Mouse (Mus musculus) testis, postnatal 14 days (tissue): ENCODE data around the gene Fzr1.

Experiments used
- DNase-seq: peaks from one replicate; pipeline ENCODE4 v3.0.0; 2021; ENCODE audit warnings: low spot score

Gene Fzr1

GRCm38 (mm10) chr10:81355533-81355932 is 22.8 kb downstream of the Fzr1 start:
- no peak for DNase-seq

DNA sequence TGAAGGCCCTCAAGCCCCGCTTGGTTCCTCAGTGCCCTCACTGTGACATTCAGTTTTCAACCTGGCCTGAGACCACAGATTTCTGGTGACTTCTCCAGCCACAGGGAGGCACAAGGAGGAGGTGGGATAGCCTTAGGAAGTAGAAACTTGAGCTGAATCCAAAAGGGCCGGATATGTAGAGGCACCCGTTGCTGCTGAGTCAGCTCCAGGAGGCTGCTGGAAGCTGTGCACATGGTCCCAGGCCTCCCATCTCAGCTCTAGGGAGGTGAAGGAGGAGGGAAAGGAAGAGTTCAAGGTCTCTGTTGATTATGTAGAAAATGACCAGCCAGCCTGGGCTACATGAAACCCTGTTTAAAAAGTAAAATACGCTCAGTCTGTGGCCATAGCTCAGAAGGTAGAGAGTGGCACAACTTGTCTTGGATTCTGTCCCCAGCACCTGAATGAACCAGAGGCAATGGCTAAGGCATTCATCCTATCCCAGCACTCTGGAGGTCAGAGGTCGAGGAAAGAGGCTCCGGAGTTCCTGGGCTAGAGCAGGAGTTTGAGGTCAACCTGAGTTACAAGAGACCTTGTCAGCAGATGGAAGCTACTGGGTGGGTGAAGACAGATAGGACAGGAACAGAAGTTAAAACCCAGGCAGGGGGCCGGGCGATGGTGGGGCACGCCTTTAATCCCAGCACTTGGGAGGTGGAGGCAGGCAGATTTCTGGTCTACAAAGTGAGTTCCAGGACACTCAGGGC is 23.4 kb downstream of the Fzr1 start:
- no peak for DNase-seq

DNA sequence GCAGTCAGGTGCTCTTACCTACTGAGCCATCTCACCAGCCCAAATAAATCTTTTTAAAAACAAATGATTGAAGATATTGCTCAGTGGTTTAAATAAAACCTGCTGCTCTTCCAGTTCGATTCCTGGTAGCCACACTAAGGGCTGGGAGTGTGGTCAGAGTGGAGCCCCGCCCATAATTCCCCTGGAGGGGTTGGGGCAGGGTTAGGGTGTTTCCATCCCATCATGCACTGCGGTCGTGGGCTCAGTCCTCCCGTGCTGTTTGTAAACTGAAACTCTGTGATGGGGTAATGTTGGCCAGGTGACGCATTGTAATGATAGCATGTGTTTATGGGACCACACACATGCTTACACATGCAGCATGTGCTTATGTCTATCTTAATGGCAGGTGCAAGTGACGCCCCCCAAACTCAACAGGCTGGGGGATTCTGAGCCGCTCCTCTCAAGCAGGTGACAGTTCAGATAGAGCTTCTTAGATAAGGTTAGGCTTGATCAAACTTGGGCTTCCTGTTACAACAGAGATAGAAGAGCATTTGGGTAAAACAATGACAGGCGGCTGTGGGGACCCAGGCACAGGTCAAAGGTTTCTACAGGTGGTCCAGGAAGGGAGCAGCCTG is 26.5 kb downstream of the Fzr1 start:
- no peak for DNase-seq

DNA sequence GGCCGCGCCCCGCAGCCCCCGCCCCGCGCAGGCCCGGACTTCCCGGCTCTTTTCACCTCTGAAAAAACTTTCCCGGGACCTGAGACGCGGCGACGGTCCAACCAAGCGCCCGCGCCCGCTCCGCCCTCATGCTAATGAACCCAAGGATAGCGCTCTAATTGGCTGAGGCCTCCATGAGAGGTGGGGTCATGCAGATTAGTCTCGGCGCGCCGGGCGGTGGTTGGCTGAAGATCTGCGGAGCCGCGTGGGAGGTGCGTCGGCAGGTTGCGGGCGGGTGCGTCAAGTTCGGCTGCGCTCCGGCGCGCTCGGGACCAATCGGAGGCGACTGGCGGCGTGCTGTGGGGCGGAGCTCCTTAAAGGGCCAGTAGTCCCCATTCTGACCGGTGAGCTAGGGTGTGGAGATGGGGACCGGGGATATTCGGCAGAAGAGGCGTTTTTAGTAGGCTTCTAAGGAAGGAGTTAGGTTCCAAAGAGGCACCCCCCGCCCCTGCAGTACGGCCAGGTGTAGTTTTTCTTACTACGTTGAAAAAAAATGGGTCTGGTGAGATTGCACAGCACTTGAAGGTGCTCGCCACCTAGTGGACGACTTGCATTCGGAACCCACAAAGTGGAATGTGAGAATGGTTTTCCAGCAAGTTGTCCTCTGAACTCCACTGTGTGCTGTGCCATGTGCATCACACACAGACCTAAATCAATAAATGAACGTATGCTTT is 27.8 kb downstream of the Fzr1 start, which contains the start of gene Hmg20b:
Gene Hmg20b (minus strand): TSS at position 130 of the 713 bp plus-strand sequence.
- DNase-seq = peak; percentile 100

GRCm38 (mm10) chr10:81349961-81350350 is 28.4 kb downstream of the Fzr1 start:
- no peak for DNase-seq

GRCm38 (mm10) chr10:81349146-81349545 is 29.2 kb downstream of the Fzr1 start:
- peak; percentile 57 for DNase-seq

- peak; percentile 85 for DNase-seq
Measured at GRCm38 (mm10) chr10:81346453-81347067, 31.8 kb downstream of the Fzr1 start.

- DNase-seq = peak; percentile 72
Measured at GRCm38 (mm10) chr10:81345162-81345534, 33.2 kb downstream of the Fzr1 start.

DNA sequence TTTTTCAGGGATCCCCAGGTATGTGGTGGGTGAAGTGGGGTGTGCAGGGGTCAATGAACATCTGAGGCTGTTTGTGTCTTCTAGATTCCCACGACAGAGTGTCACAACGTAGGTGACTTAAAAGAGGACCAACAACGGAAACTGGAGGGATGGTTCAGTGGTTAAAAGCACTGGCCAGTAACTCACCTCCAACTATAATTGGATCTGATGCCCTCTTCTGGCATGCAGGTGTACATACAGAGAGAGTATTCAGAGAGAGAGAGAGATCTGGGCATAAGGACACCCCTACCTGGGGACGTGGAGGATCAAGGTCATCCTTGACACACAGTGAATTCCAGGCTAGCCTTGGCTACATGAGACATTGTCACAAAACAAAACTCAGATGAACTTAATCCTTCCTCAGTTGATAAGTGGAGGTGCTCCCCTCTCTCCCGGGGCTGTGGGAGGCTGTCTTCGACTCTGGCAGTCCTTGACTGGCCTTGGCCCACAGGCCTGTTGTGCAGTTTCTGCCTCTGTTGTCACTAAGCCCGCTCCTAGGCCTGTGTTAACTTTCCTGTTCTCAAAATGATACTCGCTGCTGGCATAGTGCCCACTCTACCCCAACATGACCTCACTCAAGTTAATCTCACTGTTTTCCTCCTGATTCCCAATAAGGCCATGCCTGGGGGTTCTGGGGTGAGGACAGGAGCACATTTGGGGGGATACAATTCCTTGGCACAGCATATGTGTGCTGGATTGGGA is 33.7 kb downstream of the Fzr1 start:
- peak; percentile 86 for DNase-seq

- DNase-seq = no peak
Measured at GRCm38 (mm10) chr10:81342686-81343505, 35.4 kb downstream of the Fzr1 start, which contains the start of gene Gipc3. Gene Gipc3 (minus strand): TSS chr10:81343266.

GRCm38 (mm10) chr10:81341333-81341949 is 36.9 kb downstream of the Fzr1 start:
- no peak for DNase-seq

DNA sequence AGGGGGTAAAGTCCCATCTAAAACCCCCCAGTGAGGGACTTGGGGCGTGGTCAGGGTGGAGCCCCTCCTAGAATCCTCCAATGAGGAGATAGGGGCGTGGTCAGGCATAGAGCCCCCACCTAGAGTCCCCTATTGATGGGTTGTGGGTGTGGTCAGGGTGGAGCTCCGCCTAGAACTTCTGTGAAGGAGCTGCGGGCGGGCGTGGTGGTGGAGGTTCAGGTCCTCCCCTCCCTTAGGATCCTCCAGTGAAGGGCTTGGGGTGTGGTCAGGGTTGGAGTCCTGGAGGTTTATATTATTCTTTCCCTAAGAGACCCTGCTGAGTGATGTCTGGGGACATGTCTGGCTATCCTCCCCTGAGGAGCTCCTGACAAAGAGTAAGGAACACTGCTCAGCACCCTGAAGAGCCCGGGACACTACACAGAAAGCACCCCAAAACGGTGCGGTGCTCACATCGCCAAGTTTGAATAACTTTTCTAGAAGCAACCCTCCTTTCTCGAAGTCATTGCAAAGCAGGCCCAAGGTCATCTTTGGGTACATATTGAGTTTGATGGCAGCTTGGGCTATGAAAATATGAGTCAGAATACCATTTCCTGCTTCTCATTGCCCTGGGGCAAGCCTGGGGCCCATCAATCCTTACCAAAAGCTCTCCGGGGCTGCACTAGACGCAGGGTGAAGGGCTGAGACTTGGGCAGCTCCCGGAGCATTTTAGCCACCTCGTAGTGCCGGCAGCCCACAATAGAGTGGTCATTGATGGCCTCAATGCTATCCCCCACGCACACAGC is 37.6 kb downstream of the Fzr1 start:
- DNase-seq = no peak

- DNase-seq = no peak
Measured at GRCm38 (mm10) chr10:81336558-81336957, 41.8 kb downstream of the Fzr1 start.

DNA sequence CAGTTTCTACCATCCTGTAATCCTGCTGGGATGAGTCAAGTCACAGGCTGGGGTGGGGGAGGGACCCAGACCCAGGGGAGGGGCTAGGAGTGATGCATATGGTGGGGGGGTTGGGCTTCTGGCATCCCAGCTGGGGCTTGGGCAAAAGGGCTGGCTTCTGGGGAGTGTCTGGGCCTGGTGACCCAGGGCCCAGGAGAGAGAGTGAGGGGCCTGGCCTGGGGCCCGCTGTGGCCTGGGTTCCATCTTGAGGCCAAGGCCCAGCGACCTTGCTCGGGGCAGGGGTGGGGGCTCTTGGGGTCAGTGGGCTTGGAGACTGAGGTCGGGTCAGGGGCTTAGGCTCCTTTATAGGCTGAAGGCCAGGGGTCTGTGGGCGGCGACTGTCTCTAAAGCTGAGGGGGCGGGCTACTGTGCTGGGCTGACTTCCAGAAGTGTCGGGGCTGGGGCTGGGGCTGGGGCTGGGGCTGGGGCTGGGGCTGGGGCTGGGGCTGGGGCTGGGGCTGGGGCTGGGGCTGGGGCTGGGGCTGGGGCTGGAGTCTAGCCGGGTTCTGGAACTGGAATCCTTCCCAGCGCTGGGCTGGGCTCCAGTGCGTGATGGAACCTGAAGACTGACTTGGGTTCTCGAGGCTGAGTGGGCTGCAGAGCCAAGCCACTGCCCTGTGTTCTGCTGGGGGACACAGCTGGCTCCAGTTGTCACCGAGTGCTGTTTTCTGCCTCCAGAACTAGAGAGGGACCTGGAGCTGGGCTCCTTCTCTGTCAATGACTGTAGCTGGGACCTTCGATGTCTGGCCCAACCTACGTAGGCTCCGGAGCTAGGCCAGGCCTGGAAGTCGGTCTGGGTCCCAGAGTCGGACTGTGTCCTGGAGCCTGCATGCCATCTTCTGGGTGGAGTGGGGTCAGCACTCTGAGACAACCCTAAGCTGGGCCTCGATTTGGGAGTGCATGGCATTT is 42.6 kb downstream of the Fzr1 start:
- DNase-seq = no peak

- no peak for DNase-seq
Measured at GRCm38 (mm10) chr10:81334324-81334723, 44.0 kb downstream of the Fzr1 start.

DNA sequence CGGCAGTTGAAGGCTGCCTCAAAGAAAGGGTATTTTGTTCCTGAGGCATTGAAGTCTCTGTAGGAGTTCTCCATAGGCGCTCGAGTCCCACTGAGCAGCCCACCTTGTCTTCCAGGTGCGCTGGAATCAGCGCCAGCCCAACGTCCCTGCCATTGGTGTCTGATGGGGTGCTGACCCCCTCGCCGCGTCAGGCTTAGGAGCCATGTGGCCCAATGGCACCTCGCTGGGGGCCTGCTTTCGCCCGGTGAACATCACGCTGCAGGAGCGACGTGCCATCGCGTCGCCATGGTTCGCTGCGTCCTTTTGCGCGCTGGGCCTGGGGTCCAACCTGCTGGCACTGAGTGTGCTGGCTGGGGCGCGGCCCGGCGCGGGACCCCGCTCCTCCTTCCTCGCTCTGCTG is 46.0 kb downstream of the Fzr1 start:
- no peak for DNase-seq

DNA sequence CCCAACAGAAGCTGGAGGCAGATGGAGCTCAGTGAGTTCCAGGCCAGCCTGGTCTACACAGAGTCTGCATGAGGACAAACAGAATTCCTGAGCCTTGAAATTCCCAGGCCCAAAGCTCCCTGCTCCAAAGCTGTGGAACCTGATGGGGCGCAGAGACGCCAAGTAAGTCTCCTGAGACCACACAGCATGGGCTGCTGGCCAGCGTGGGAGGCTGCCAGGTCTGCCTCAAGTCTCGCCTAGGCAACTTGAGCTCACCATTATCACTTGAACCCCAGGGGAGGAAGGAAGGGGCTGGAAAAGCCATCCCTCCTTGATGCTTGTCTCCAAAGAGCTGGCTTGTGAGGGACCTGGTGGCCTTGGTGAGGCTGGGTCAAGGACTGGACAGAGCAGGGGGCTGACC is 48.3 kb downstream of the Fzr1 start:
- no peak for DNase-seq

DNA sequence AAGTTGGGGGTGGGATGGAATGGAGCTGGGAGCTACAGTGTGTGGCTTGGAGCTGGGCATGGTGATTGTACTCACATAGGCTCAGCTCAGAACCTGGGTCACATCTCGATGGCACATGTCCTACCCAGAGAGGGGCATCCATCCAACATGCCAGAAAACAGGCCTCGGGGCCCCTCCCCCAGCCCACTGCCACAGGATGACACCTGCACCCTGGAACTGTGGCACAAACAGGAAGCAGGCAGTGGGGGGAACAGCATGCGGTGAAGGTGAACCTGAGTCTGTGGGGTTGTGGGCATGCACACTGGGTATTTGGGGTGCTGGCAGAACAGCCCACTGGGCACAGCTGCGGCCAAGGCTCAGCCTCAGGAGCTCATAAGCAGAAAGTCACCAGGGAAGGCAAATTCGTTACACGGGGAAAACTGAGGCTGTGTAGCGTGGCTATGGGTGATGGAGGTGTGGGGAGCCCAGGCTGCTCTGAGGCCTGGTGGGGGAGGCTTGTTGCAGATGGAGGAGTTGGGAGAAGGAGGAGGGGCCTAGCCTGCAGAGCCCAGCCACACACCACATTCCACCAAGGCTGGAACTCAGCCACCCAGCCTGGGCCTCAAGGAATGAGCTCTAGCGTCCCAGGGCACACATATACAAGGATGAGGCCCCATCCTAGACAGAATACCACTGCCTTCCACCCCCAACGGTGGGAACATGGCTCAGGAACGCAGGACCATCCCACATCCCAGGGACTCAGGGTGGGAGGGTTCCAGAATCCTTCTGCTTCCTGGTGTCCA is 48.9 kb downstream of the Fzr1 start:
- no peak for DNase-seq
